Mouse (Mus musculus): Measurements from ENCODE around the gene Swi5. TPM values are rescaled to one million over a fixed set of nuclear protein-coding genes. Genes with fewer than 3 reads are reported as not detected.
A peak's percentile ranks its signal among the peaks of the same experiment; 100 is the strongest.

Gene Swi5
- total and polyA plus RNA-seq, 3 experiments = 371 to 480 TPM; not detected in 1

DNA sequence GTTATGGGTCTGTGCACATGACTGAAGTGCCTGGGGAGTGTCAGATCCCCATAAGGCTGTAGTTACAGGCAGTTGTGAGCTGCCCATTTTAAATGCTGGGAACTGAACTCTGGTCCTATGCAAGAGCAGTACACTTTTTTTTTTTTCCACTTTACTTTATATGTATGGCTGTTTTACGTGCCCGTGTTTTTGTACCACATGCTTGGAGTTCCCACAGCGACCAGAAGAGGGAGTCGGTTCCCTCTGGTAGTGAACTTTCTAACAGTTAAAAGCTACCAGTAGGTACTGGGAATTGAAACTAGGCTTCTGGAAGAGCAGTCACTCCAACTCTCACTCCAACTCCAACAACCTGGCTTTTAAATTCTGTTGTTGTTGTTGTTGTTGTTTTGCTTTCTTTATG is 27.2 kb downstream of the Swi5 start:
- Histone ChIP-seq H3K36me3 (ENCODE audit: control insufficient read depth in 1 of 2, insufficient read depth in 2 of 2, low read length in 2 of 2) (peaks cover 2 to 4% of the 10 kb centered on the region in 2 experiments; a peak in 2 of 4 replicates), H3K4me3 (ENCODE audit: control insufficient read depth in 1 of 2, insufficient read depth in 1 of 2, low read depth in 2 of 2, low read length in 2 of 2) (peak overlapping the region; percentile 81 to 95; a peak in 3 of 4 replicates), H3K27ac (ENCODE audit: control insufficient read depth, low read depth, low read length) (peak overlapping the region; percentile 51), H3K9me3 (replicated peaks; ENCODE audit: insufficient read depth, low read length) (no peaks in the 10 kb centered on the region), H3K27me3 (ENCODE audit: control insufficient read depth in 1 of 2, insufficient read depth in 2 of 2, low read length in 2 of 2) (no peaks in the 10 kb centered on the region), H3K9ac (ENCODE audit: control insufficient read depth, low read depth, low read length, poor library complexity, severe bottlenecking) (peak overlapping the region; percentile 71), H3K79me2 (ENCODE audit: control insufficient read depth, insufficient read depth, low read length, poor library complexity) (peaks cover 14% of the 10 kb centered on the region), H3K4me1 (ENCODE audit: control insufficient read depth in 1 of 2, insufficient read depth in 2 of 2, low read length in 2 of 2) (peaks cover 0 to 5% of the 10 kb centered on the region in 2 experiments; a peak in 1 of 4 replicates)
- peak; percentile 93 for DNase-seq (ENCODE audit: low read depth, low spot score)
- TF ChIP-seq RCOR1 (IDR thresholded peaks at IDR 0.05; ENCODE audit: low read depth, low read length) = no peak
- TF ChIP-seq EP300 (IDR thresholded peaks at IDR 0.05; ENCODE audit: low read depth in 1 of 2, low read length in 2 of 2) = no peak
- no peak for TF ChIP-seq ZMIZ1 (IDR thresholded peaks at IDR 0.05; ENCODE audit: low read depth, low read length)
- TF ChIP-seq TBP (IDR thresholded peaks at IDR 0.05; ENCODE audit: low read depth, low read length) = no peak
- peak; percentile 47; the same call in 1 of the 2 replicates for TF ChIP-seq BHLHE40 (IDR thresholded peaks at IDR 0.05; ENCODE audit: borderline replicate concordance, low read depth, low read length)
- peak; percentile 97 for TF ChIP-seq ZNF384 (IDR thresholded peaks at IDR 0.05; ENCODE audit: low read depth, low read length)
- TF ChIP-seq MAFK (IDR thresholded peaks at IDR 0.05; ENCODE audit: borderline replicate concordance, low read depth, low read length) = 0 out of 2 replicates have a peak, but pooled peaks have one; percentile 6
- TF ChIP-seq MXI1 (IDR thresholded peaks at IDR 0.05; ENCODE audit: low read depth, low read length) = peak; percentile 60
- no peak for TF ChIP-seq GATA1 (IDR thresholded peaks at IDR 0.05; ENCODE audit: low read depth, low read length)
- peak; percentile 67 to 91 (median 85) for TF ChIP-seq CTCF (IDR thresholded peaks at IDR 0.05 in 2 of 3, conservative IDR thresholded peaks at IDR 0.05 in 1 of 3; ENCODE audit: control insufficient read depth in 1 of 3, insufficient read depth in 1 of 3, low read depth in 2 of 3, low read length in 3 of 3, poor library complexity in 1 of 3, severe bottlenecking in 1 of 3)
- no peak for TF ChIP-seq CHD2 (IDR thresholded peaks at IDR 0.05; ENCODE audit: low read length)
- TF ChIP-seq USF1 (IDR thresholded peaks at IDR 0.05; ENCODE audit: low read depth, low read length) = peak; percentile 43; the same call in 1 of the 2 replicates
- 0 out of 2 replicates have a peak, but pooled peaks have one; percentile 12 for TF ChIP-seq MYB (IDR thresholded peaks at IDR 0.05; ENCODE audit: low read depth, low read length)
- TF ChIP-seq MEF2A (IDR thresholded peaks at IDR 0.05; ENCODE audit: extremely low read depth, insufficient replicate concordance, low read depth, low read length, poor library complexity, severe bottlenecking) = no peak
- no peak for TF ChIP-seq POLR2AphosphoS2 (IDR thresholded peaks at IDR 0.05; ENCODE audit: low read length)
- TF ChIP-seq POLR2A (IDR thresholded peaks at IDR 0.05; ENCODE audit: control insufficient read depth in 1 of 2, insufficient read depth in 1 of 2, low read depth in 1 of 2, low read length in 2 of 2, poor library complexity in 1 of 2) = no peak
- TF ChIP-seq RAD21 (IDR thresholded peaks at IDR 0.05; ENCODE audit: low read depth, low read length) = peak; percentile 83
- TF ChIP-seq POLR2AphosphoS5 (IDR thresholded peaks at IDR 0.05; ENCODE audit: borderline replicate concordance, low read depth, low read length) = no peak
- no peak for TF ChIP-seq USF2 (IDR thresholded peaks at IDR 0.05; ENCODE audit: borderline replicate concordance in 1 of 2, insufficient read depth in 1 of 2, low read depth in 1 of 2, low read length in 2 of 2)
- TF ChIP-seq NELFE (IDR thresholded peaks at IDR 0.05; ENCODE audit: low read depth, low read length) = no peak
- no peak for TF ChIP-seq GABPA (IDR thresholded peaks at IDR 0.05; ENCODE audit: low read depth, low read length)
- TF ChIP-seq MYC (IDR thresholded peaks at IDR 0.05; ENCODE audit: low read depth, low read length) = peak; percentile 92
- 0 out of 2 replicates have a peak, but pooled peaks have one; percentile 26 for TF ChIP-seq MAZ (IDR thresholded peaks at IDR 0.05; ENCODE audit: low read depth, low read length)
- TF ChIP-seq HCFC1 (IDR thresholded peaks at IDR 0.05; ENCODE audit: low read depth, low read length) = peak; percentile 62; the same call in 1 of the 2 replicates
- peak; percentile 38; the same call in 1 of the 2 replicates for TF ChIP-seq ZKSCAN1 (IDR thresholded peaks at IDR 0.05; ENCODE audit: low read depth, low read length)
- TF ChIP-seq ETS1 (IDR thresholded peaks at IDR 0.05; ENCODE audit: low read depth, low read length) = no peak
- TF ChIP-seq MAX (IDR thresholded peaks at IDR 0.05; ENCODE audit: low read length) = peak; percentile 77
- 0 out of 2 replicates have a peak, but pooled peaks have one; percentile 27 for TF ChIP-seq NRF1 (IDR thresholded peaks at IDR 0.05; ENCODE audit: insufficient read depth, low read depth, low read length, poor library complexity, severe bottlenecking)
- TF ChIP-seq TCF12 (IDR thresholded peaks at IDR 0.05; ENCODE audit: low read depth, low read length) = no peak
- TF ChIP-seq ELF1 (IDR thresholded peaks at IDR 0.05; ENCODE audit: low read depth, low read length) = no peak
- no peak for TF ChIP-seq CHD1 (IDR thresholded peaks at IDR 0.05; ENCODE audit: low read depth, low read length)
- no peak for TF ChIP-seq TAL1 (IDR thresholded peaks at IDR 0.05; ENCODE audit: low read length)
- TF ChIP-seq UBTF (IDR thresholded peaks at IDR 0.05; ENCODE audit: borderline replicate concordance, insufficient read depth, low read depth, low read length) = no peak
- TF ChIP-seq SMC3 (IDR thresholded peaks at IDR 0.05; ENCODE audit: low read depth, low read length) = peak; percentile 77
- TF ChIP-seq ZC3H11A (IDR thresholded peaks at IDR 0.05; ENCODE audit: low read depth, low read length) = peak; percentile 61
- no peak for TF ChIP-seq KAT2A (conservative IDR thresholded peaks at IDR 0.05; ENCODE audit: low read depth, low read length)
- peak; percentile 71 for TF ChIP-seq SIN3A (IDR thresholded peaks at IDR 0.05; ENCODE audit: low read length)
